ENCODE assay signal across 29 mouse cellular contexts in genomic region chr9:107987950-107988349, GRCm38 (mm10). TPM values are rescaled to one million over a fixed set of nuclear protein-coding genes. Genes with fewer than 3 reads are reported as not detected.
DNase-seq lines count a peak whose midpoint lies in the region; ATAC-seq and TF ChIP-seq lines count a peak whose summit lies in the region.
"Had no signal": no experiment of that assay in that cellular context is flagged by ENCODE, and none has a peak within 500 bp of the region (broad histone marks: within the 10 kb centered on the region; RNA-seq: fewer than 3 reads in every experiment).

No protein-coding gene starts in this region.

- H3K4me3 ChIP-seq in embryonic facial prominence, embryonic 12.5 days = no peak overlapping the region
- no peak overlapping the region for H3K4me3 ChIP-seq in limb, embryonic 10.5 days
- no peak overlapping the region for H3K4me3 ChIP-seq in stomach, postnatal 0 days (ENCODE audit: low read depth, low read length)
- no peak overlapping the region for H3K4me3 ChIP-seq in intestine, embryonic 16.5 days (ENCODE audit: low read length)
- H3K4me3 ChIP-seq: forebrain, embryonic 13.5 days; heart, embryonic 15.5 days; layer of hippocampus, adult 2 months; liver, embryonic 12.5 days; midbrain, embryonic 12.5 days; neural tube, embryonic 13.5 days had no signal

- H3K9ac ChIP-seq in embryonic facial prominence, embryonic 12.5 days = no peak overlapping the region
- H3K9ac ChIP-seq in stomach, postnatal 0 days (ENCODE audit: low read length) = no peak overlapping the region
- no peak overlapping the region for H3K9ac ChIP-seq in intestine, embryonic 16.5 days (ENCODE audit: low read depth, low read length)
- H3K9ac ChIP-seq: forebrain, embryonic 13.5 days; heart, embryonic 15.5 days; liver, embryonic 12.5 days; liver, postnatal 0 days; midbrain, embryonic 12.5 days had no signal

- no peak for TF ChIP-seq EP300 in stomach, postnatal 0 days (optimal IDR thresholded peaks at IDR 0.05)

- H3K4me2 ChIP-seq in embryonic facial prominence, embryonic 12.5 days (replicated peaks) = no peak overlapping the region
- no peak overlapping the region for H3K4me2 ChIP-seq in stomach, postnatal 0 days (replicated peaks; ENCODE audit: low read depth)
- H3K4me2 ChIP-seq in intestine, embryonic 16.5 days (ENCODE audit: low read depth, low read length) = no peak overlapping the region
- H3K4me2 ChIP-seq: forebrain, embryonic 13.5 days; heart, embryonic 15.5 days; liver, embryonic 12.5 days; midbrain, embryonic 12.5 days; neural tube, embryonic 13.5 days had no signal

- H3K27me3 ChIP-seq in embryonic facial prominence, embryonic 12.5 days = no peaks in the 10 kb centered on the region
- H3K27me3 ChIP-seq in limb, embryonic 10.5 days (ENCODE audit: low read depth, poor library complexity, severe bottlenecking) = no peaks in the 10 kb centered on the region
- H3K27me3 ChIP-seq in stomach, postnatal 0 days (ENCODE audit: control insufficient read depth, insufficient read depth, low read length) = no peaks in the 10 kb centered on the region
- H3K27me3 ChIP-seq in intestine, embryonic 16.5 days (replicated peaks; ENCODE audit: control insufficient read depth, insufficient read depth, low read length) = no peaks in the 10 kb centered on the region
- H3K27me3 ChIP-seq: CH12.LX; heart, embryonic 15.5 days; liver, embryonic 12.5 days had no signal

- TF ChIP-seq CTCF in stomach, postnatal 0 days (IDR thresholded peaks at IDR 0.05; ENCODE audit: low read depth) = no peak

- no peak for ATAC-seq in embryonic facial prominence, embryonic 12.5 days (ENCODE audit: insufficient number of reproducible peaks, insufficient read depth, low FRiP score, low TSS enrichment)
- no peak for ATAC-seq in stomach, postnatal 0 days (ENCODE audit: low FRiP score, low TSS enrichment)
- no peak for ATAC-seq in intestine, embryonic 16.5 days
- ATAC-seq: forebrain, embryonic 13.5 days; hindbrain, embryonic 16.5 days; liver, embryonic 12.5 days; liver, postnatal 0 days had no signal

- H3K4me1 ChIP-seq in embryonic facial prominence, embryonic 12.5 days = peaks cover 22% of the 10 kb centered on the region
- H3K4me1 ChIP-seq in limb, embryonic 10.5 days = peaks cover 43% of the 10 kb centered on the region
- peaks cover 4% of the 10 kb centered on the region for H3K4me1 ChIP-seq in stomach, postnatal 0 days (replicated peaks; ENCODE audit: control insufficient read depth, insufficient read depth)
- H3K4me1 ChIP-seq in intestine, embryonic 16.5 days (ENCODE audit: control insufficient read depth, insufficient read depth, low read length) = peaks cover 9% of the 10 kb centered on the region; the same call in 1 of the 2 replicates

- DNase-seq in ES-CJ7 (ENCODE audit: low read depth, low spot score) (peak; percentile 48), NIH3T3 (ENCODE audit: low read depth) (peak; percentile 72)
- DNase-seq in limb, embryonic 10.5 days (ENCODE audit: low spot score) = no peak
- no peak for DNase-seq in adrenal gland, postnatal 25 days
- DNase-seq in stomach, postnatal 0 days (ENCODE audit: low spot score) = no peak
- no peak for DNase-seq in embryo, embryonic 9.5 days (ENCODE audit: extremely low spot score)
- DNase-seq: adrenal gland, adult 2 months; cerebellum, adult 8-10 months; cerebellum, postnatal 36 days; embryo, embryonic 11 days; gastrocnemius, postnatal 36 days; kidney, adult 2 months; kidney, postnatal 36 days; left cerebral cortex, postnatal 4 days; liver, postnatal 0 days; lung, postnatal 36 days had no signal

- WGBS in embryonic facial prominence, embryonic 12.5 days = 41% methylated on average over 3 of the region's 3 CpGs
- 84% methylated on average over 3 of the region's 3 CpGs for WGBS in limb, embryonic 10.5 days
- 68% methylated on average over 3 of the region's 3 CpGs for WGBS in stomach, postnatal 0 days
- 71% methylated on average over 3 of the region's 3 CpGs for WGBS in intestine, embryonic 16.5 days

- H3K36me3 ChIP-seq in embryonic facial prominence, embryonic 12.5 days = no peaks in the 10 kb centered on the region
- H3K36me3 ChIP-seq in limb, embryonic 10.5 days = peaks cover 20% of the 10 kb centered on the region
- H3K36me3 ChIP-seq in stomach, postnatal 0 days (ENCODE audit: control insufficient read depth, insufficient read depth, low read length) = no peaks in the 10 kb centered on the region
- no peaks in the 10 kb centered on the region for H3K36me3 ChIP-seq in intestine, embryonic 16.5 days (ENCODE audit: control insufficient read depth, insufficient read depth, low read length)
- H3K36me3 ChIP-seq: heart, embryonic 15.5 days; midbrain, embryonic 12.5 days; neural tube, embryonic 13.5 days had no signal

- H3K27ac ChIP-seq in embryonic facial prominence, embryonic 12.5 days = peak overlapping the region; percentile 65; the same call in 1 of the 2 replicates
- H3K27ac ChIP-seq in limb, embryonic 10.5 days = peak overlapping the region; percentile 69; the same call in 1 of the 2 replicates
- H3K27ac ChIP-seq in stomach, postnatal 0 days (replicated peaks) = no peak overlapping the region
- no peak overlapping the region for H3K27ac ChIP-seq in intestine, embryonic 16.5 days (ENCODE audit: low read length)
- H3K27ac ChIP-seq: forebrain, embryonic 13.5 days; heart, embryonic 15.5 days; layer of hippocampus, adult 2 months; midbrain, embryonic 12.5 days; neural tube, embryonic 13.5 days had no signal

- H3K9me3 ChIP-seq in embryonic facial prominence, embryonic 12.5 days = no peaks in the 10 kb centered on the region
- H3K9me3 ChIP-seq in limb, embryonic 10.5 days (replicated peaks) = no peaks in the 10 kb centered on the region
- no peaks in the 10 kb centered on the region for H3K9me3 ChIP-seq in stomach, postnatal 0 days (ENCODE audit: control insufficient read depth, low read length)
- H3K9me3 ChIP-seq in intestine, embryonic 16.5 days (ENCODE audit: control insufficient read depth, low read length) = no peaks in the 10 kb centered on the region
- H3K9me3 ChIP-seq: forebrain, embryonic 13.5 days; heart, embryonic 15.5 days; liver, embryonic 12.5 days; midbrain, embryonic 12.5 days; neural tube, embryonic 13.5 days had no signal

RNA-seq across cellular contexts. Expression of gene Inka1, which starts 2.3 kb away (rescaled TPM):
- polyA plus RNA-seq in embryonic facial prominence, embryonic 12.5 days (2016; fragmentation: Nextera tagmentation; extraction: Ambion mirVana) = 97.0 and 98.9 TPM in 2 replicates
- polyA plus RNA-seq in limb, embryonic 10.5 days (2016; fragmentation: Nextera tagmentation; extraction: Ambion mirVana) = 180 and 189 TPM in 2 replicates
- total RNA-seq in adrenal gland, postnatal 25 days (2021) = 5.7 and 6.4 TPM in 2 replicates
- 25.9 and 27.6 TPM in 2 replicates for polyA plus RNA-seq in stomach, postnatal 0 days (2015; fragmentation: Nextera tagmentation; extraction: Ambion mirVana)
- polyA plus RNA-seq in intestine, embryonic 16.5 days (2015; fragmentation: Nextera tagmentation; extraction: Ambion mirVana) = 34.0 and 35.8 TPM in 2 replicates

RNA-seq across cellular contexts. Expression of gene Cdhr4, which starts 4.3 kb away (rescaled TPM):
- 14.6 and 16.2 TPM in 2 replicates for polyA plus RNA-seq in embryonic facial prominence, embryonic 12.5 days (2016; fragmentation: Nextera tagmentation; extraction: Ambion mirVana)
- polyA plus RNA-seq in limb, embryonic 10.5 days (2016; fragmentation: Nextera tagmentation; extraction: Ambion mirVana) = 6.5 and 11.9 TPM in 2 replicates
- 1.8 and 3.1 TPM in 2 replicates for total RNA-seq in adrenal gland, postnatal 25 days (2021)
- polyA plus RNA-seq in stomach, postnatal 0 days (2015; fragmentation: Nextera tagmentation; extraction: Ambion mirVana) = 1.3 and 2.0 TPM in 2 replicates
- 9.0 and 9.6 TPM in 2 replicates for polyA plus RNA-seq in intestine, embryonic 16.5 days (2015; fragmentation: Nextera tagmentation; extraction: Ambion mirVana)
- total RNA-seq: gastrocnemius, adult 18-20 months had no signal
- polyA plus RNA-seq: C2C12 had no signal

RNA-seq across cellular contexts. Expression of gene Gm20661, which starts 5.1 kb away (rescaled TPM):
- polyA plus RNA-seq in embryonic facial prominence, embryonic 12.5 days (2016; fragmentation: Nextera tagmentation; extraction: Ambion mirVana) = 8.8 and 11.0 TPM in 2 replicates
- 3.5 and 6.2 TPM in 2 replicates for polyA plus RNA-seq in limb, embryonic 10.5 days (2016; fragmentation: Nextera tagmentation; extraction: Ambion mirVana)
- 0.46 TPM in 1 of 2 replicates, not detected in the other for total RNA-seq in adrenal gland, postnatal 25 days (2021)
- polyA plus RNA-seq in stomach, postnatal 0 days (2015; fragmentation: Nextera tagmentation; extraction: Ambion mirVana) = 0.69 and 0.87 TPM in 2 replicates
- polyA plus RNA-seq in intestine, embryonic 16.5 days (2015; fragmentation: Nextera tagmentation; extraction: Ambion mirVana) = 4.5 and 5.0 TPM in 2 replicates
- total RNA-seq: CH12.LX; gastrocnemius, adult 18-20 months; gastrocnemius, postnatal 36 days; megakaryocyte, adult 5-6 weeks had no signal
- polyA plus RNA-seq: C2C12 had no signal

RNA-seq across cellular contexts. Expression of gene Gm20662, which starts 8.2 kb away (rescaled TPM):
- polyA plus RNA-seq in embryonic facial prominence, embryonic 12.5 days (2016; fragmentation: Nextera tagmentation; extraction: Ambion mirVana) = 0.51 and 0.85 TPM in 2 replicates
- polyA plus RNA-seq in limb, embryonic 10.5 days (2016; fragmentation: Nextera tagmentation; extraction: Ambion mirVana) = 0.34 and 0.93 TPM in 2 replicates
- 2.8 TPM in 1 of 2 replicates, not detected in the other for total RNA-seq in adrenal gland, postnatal 25 days (2021)
- polyA plus RNA-seq in stomach, postnatal 0 days (2015; fragmentation: Nextera tagmentation; extraction: Ambion mirVana) = 0.18 TPM in 1 of 2 replicates, not detected in the other
- 0.07 and 0.54 TPM in 2 replicates for polyA plus RNA-seq in intestine, embryonic 16.5 days (2015; fragmentation: Nextera tagmentation; extraction: Ambion mirVana)
- total RNA-seq: gastrocnemius, adult 18-20 months; gastrocnemius, postnatal 36 days; megakaryocyte, adult 5-6 weeks had no signal
- polyA plus RNA-seq: liver, postnatal 0 days; neural tube, embryonic 13.5 days had no signal

RNA-seq across cellular contexts. Expression of gene Uba7, which starts 12.6 kb away (rescaled TPM):
- 24.6 and 25.0 TPM in 2 replicates for polyA plus RNA-seq in embryonic facial prominence, embryonic 12.5 days (2016; fragmentation: Nextera tagmentation; extraction: Ambion mirVana)
- 18.6 and 22.5 TPM in 2 replicates for polyA plus RNA-seq in limb, embryonic 10.5 days (2016; fragmentation: Nextera tagmentation; extraction: Ambion mirVana)
- 19.0 and 22.2 TPM in 2 replicates for total RNA-seq in adrenal gland, postnatal 25 days (2021)
- 24.7 and 28.9 TPM in 2 replicates for polyA plus RNA-seq in stomach, postnatal 0 days (2015; fragmentation: Nextera tagmentation; extraction: Ambion mirVana)
- polyA plus RNA-seq in intestine, embryonic 16.5 days (2015; fragmentation: Nextera tagmentation; extraction: Ambion mirVana) = 32.8 and 35.5 TPM in 2 replicates

Comparison
In these comparisons a context has a peak if more than half of its experiments do, and no peak if none do; other contexts are left out.
1. DNase-seq: peak in ES-CJ7 (single experiment) and NIH3T3 (single experiment); none in limb, embryonic 10.5 days (single experiment), adrenal gland, postnatal 25 days (single experiment), stomach, postnatal 0 days (single experiment) and embryo, embryonic 9.5 days (single experiment).
2. H3K27ac ChIP-seq: peak in embryonic facial prominence, embryonic 12.5 days (single experiment) and limb, embryonic 10.5 days (single experiment); none in stomach, postnatal 0 days (single experiment) and intestine, embryonic 16.5 days (single experiment).